Mouse (Mus musculus) neural tube, embryonic 11.5 days (tissue): ENCODE measurements around the gene Neb. TPM values are rescaled to one million over a fixed set of nuclear protein-coding genes. Genes with fewer than 3 reads are reported as not detected.

ENCODE experiments used
- ATAC-seq: fragments of 200-750 bp; cut with Nextera tagmentation; 2 replicates; pipeline ENCODE4 v1.8.0; 2017; ENCODE audit warnings: moderate number of reproducible peaks, mild to moderate bottlenecking, moderate TSS enrichment, moderate library complexity; ENCODE audit not compliant: insufficient read depth, low FRiP score, low TSS enrichment
- DNase-seq: peaks from one replicate; pipeline ENCODE4 v3.0.0-alpha.2; 2015; ENCODE audit warnings: low spot score
- H3K27ac ChIP-seq: fragments of 300-500 bp; sonication (generic); 2 replicates; pipeline ENCODE4 v1.5.1; 2014; ENCODE audit warnings: low read depth, mild to moderate bottlenecking, low read length
- H3K27me3 ChIP-seq: fragments of 300-500 bp; sonication (generic); 2 replicates; pipeline ENCODE4 v1.6.1; 2014; ENCODE audit warnings: mild to moderate bottlenecking, low read length, mixed read lengths; ENCODE audit not compliant: control insufficient read depth, insufficient read depth
- H3K36me3 ChIP-seq: fragments of 300-500 bp; sonication (generic); 2 replicates; pipeline ENCODE4 v1.6.1; 2014; ENCODE audit warnings: mild to moderate bottlenecking, low read length, moderate library complexity, mixed read lengths; ENCODE audit not compliant: control insufficient read depth, insufficient read depth
- H3K4me1 ChIP-seq: fragments of 300-500 bp; sonication (generic); 2 replicates; pipeline ENCODE4 v1.6.1; 2014; ENCODE audit warnings: low read length, mixed read lengths; ENCODE audit not compliant: control insufficient read depth, insufficient read depth
- H3K4me2 ChIP-seq: fragments of 300-500 bp; sonication (generic); 2 replicates; pipeline ENCODE4 v1.6.1; 2014; ENCODE audit warnings: low read depth, mild to moderate bottlenecking, moderate library complexity
- H3K4me3 ChIP-seq: fragments of 300-500 bp; sonication (generic); 2 replicates; pipeline ENCODE4 v1.5.1; 2014; ENCODE audit warnings: low read depth, low read length
- H3K9ac ChIP-seq: fragments of 300-500 bp; sonication (generic); 2 replicates; pipeline ENCODE4 v1.6.1; 2014; ENCODE audit warnings: mild to moderate bottlenecking, low read length
- H3K9me3 ChIP-seq: fragments of 300-500 bp; sonication (generic); 2 replicates; pipeline ENCODE4 v1.6.1; 2016; ENCODE audit warnings: low read length; ENCODE audit not compliant: control insufficient read depth
- WGBS: fragments of 180-500 bp; shearing (Covaris S2); extraction: QIAGEN DNeasy Blood & Tissue Kit; methylation state at CpG from one replicate; pipeline ENCODE4 v1.1.7; 2014; 5-methylcytosine and 5-hydroxymethylcytosine counted together
- polyA plus RNA-seq: library from polyadenylated mRNA; unstranded; fragments of >200 nt; fragmentation: Nextera tagmentation; extraction: Ambion mirVana; gene quantifications from 2 replicates; pipeline ENCODE4 v1.2.1, GENCODE M21; 2014

The Neb gene
- polyA plus RNA-seq, 1 experiment from 2014 or later: 16.7 TPM

DNA sequence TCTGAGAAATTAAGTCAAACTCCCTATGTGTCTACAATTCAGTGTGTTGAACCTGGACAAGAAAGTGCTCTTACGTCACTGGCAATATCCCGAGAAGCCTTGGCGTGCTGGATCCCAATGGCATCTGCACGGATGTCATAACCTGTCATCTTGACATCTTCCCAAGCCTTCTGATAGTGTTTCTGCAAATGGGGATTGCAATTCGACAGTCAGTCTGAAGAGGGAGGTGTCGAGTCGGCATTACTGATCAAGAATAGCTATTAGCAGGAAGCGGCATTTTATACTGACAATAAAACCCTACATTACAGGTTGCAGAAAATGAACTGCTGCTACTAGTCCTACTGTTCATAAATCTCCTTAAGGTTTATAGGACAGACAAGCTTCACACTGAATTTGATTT lies 158.2 kb downstream of the Neb start:
- DNase-seq (peak; percentile 30), ATAC-seq (no peak)
- no peaks in the 10 kb centered on the region for H3K4me1 ChIP-seq
- no peaks in the 10 kb centered on the region for H3K9me3 ChIP-seq
- WGBS: 60% methylated on average over 8 of the region's 8 CpGs
- H3K9ac ChIP-seq: no peak overlapping the region
- H3K4me3 ChIP-seq: no peak overlapping the region
- no peaks in the 10 kb centered on the region for H3K36me3 ChIP-seq
- no peak overlapping the region for H3K4me2 ChIP-seq
- no peaks in the 10 kb centered on the region for H3K27me3 ChIP-seq
- no peak overlapping the region for H3K27ac ChIP-seq

DNA sequence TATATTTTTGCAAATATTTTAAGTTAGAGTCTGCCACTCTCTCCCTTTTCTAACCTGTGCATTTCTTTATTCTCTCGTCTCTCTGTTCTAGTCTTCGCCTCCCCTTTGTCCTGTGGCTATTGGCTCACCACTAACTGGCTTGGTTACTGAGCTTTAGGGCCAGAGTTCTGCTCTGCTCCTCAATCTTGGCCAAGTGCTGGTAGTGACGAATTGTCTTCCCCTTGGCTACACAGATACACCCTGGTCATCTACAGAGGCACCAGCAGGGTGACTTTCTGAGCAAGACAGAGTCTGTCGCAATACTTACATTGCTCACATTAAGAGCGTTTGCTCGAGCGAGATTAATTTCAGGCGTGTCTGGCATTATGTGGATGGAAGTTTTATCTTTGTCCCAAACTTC lies 162.3 kb downstream of the Neb start:
- Histone ChIP-seq H3K36me3 (no peaks in the 10 kb centered on the region), H3K9me3 (no peaks in the 10 kb centered on the region), H3K27me3 (no peaks in the 10 kb centered on the region), H3K4me2 (no peak overlapping the region), H3K4me1 (no peaks in the 10 kb centered on the region), H3K27ac (no peak overlapping the region), H3K4me3 (no peak overlapping the region), H3K9ac (no peak overlapping the region)
- WGBS: 94% methylated on average over 8 of the region's 8 CpGs
- no peak for DNase-seq
- no peak for ATAC-seq

DNA sequence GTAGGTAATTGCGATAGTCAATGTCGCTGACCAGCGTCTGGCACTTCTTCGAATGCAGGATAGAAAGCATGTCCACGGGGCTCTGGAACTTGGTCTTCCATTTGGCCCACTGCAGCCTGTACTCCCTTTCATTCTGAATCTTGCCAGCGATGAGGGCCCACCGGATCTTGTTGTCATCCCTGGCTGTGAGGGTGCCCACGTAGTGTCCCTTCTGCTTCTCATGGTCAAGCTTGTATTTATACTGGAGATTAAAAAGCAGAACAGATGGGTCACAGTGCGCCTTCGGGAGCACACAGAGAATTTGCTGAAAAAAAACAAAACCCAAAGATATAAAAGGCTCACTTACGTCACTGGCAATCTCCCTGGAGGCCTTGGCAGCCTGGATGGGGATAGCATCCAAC lies 165.7 kb downstream of the Neb start:
- H3K27me3 ChIP-seq: no peaks in the 10 kb centered on the region
- DNase-seq: no peak
- H3K9me3 ChIP-seq: no peaks in the 10 kb centered on the region
- no peak for ATAC-seq
- no peaks in the 10 kb centered on the region for H3K36me3 ChIP-seq
- 92% methylated on average over 11 of the region's 11 CpGs for WGBS
- H3K27ac ChIP-seq: no peak overlapping the region
- no peak overlapping the region for H3K4me3 ChIP-seq
- H3K4me2 ChIP-seq: no peak overlapping the region
- H3K9ac ChIP-seq: no peak overlapping the region
- no peaks in the 10 kb centered on the region for H3K4me1 ChIP-seq

DNA sequence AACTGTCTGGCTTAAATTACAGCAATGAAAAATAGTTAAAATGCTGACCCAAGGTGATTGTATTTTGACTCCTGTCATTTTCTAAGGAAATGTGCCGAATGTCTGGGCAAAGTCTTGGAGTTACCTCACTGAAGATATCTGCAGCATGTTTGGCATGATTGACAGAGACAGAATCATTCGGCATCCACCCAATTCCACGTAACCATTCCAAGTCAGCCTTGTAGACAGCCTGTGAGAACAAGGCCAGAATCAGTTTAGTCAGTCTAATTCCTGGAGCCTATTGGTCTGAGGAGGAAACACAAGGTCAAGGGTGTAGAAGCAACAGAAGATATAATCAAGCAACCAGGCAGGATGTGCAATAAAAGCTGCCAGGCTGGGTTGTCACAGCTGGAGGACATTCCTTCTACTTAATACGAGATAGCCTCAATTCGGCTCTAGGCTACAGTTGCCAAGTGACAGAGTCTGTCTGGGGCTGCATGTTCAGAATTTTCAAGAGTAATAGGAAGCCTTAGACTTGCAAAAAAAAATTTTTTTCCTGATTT lies 166.8 kb downstream of the Neb start:
- Histone ChIP-seq H3K4me2 (no peak overlapping the region), H3K4me3 (no peak overlapping the region), H3K27ac (no peak overlapping the region), H3K4me1 (no peaks in the 10 kb centered on the region), H3K9me3 (no peaks in the 10 kb centered on the region), H3K27me3 (no peaks in the 10 kb centered on the region), H3K36me3 (no peaks in the 10 kb centered on the region), H3K9ac (no peak overlapping the region)
- DNase-seq (no peak), ATAC-seq (no peak)
- 68% methylated on average over 5 of the region's 5 CpGs for WGBS

DNA sequence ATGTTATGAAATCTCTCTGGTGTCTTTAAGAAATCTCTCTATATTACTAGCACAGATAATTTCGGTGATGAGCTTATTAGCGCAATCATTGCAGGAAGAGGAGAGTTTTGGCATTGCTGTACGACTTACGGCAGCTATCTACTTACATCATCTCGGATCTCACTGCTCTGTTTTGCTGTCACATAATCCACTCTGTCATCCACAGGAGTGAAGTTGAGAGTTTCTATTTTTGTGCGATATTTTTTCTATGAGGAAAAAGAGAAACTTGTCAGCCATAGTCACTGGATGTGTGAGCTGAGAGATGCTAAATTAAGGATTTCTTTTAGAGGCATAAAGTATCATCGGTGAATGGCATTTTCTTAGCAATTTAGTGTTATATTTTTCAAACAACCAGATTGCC lies 167.6 kb downstream of the Neb start:
- no peak overlapping the region for H3K4me2 ChIP-seq
- no peak overlapping the region for H3K4me3 ChIP-seq
- ATAC-seq (no peak), DNase-seq (no peak)
- H3K9ac ChIP-seq: no peak overlapping the region
- WGBS: 94% methylated on average over 7 of the region's 7 CpGs
- H3K27ac ChIP-seq: no peak overlapping the region
- no peaks in the 10 kb centered on the region for H3K27me3 ChIP-seq
- H3K36me3 ChIP-seq: no peaks in the 10 kb centered on the region
- no peaks in the 10 kb centered on the region for H3K4me1 ChIP-seq
- H3K9me3 ChIP-seq: no peaks in the 10 kb centered on the region

DNA sequence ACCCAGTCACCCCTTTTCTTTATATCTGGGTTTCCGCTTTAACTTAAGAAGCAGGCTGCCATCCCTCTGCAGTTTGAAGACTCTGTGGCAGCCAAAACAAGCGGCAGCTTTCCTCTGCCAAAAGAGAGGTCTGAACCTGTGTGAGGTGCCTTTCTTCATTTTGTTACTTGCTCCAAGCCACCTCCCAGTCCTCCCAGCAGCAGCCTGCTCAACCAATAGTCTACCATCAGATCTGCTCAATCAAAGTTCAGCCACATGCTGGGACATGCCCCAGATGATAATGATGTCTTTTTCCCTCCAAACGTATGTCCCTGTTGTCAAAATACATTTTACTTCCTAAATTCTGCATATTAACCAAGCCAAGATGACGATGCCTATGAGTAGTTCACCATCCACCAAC lies 173.3 kb downstream of the Neb start:
- Histone ChIP-seq H3K27ac (no peak overlapping the region), H3K9me3 (no peaks in the 10 kb centered on the region), H3K4me3 (no peak overlapping the region), H3K36me3 (no peaks in the 10 kb centered on the region), H3K4me1 (no peaks in the 10 kb centered on the region), H3K4me2 (no peak overlapping the region), H3K9ac (no peak overlapping the region), H3K27me3 (no peaks in the 10 kb centered on the region)
- ATAC-seq: no peak
- DNase-seq: no peak
- 90% methylated on average over 4 of the region's 4 CpGs for WGBS

DNA sequence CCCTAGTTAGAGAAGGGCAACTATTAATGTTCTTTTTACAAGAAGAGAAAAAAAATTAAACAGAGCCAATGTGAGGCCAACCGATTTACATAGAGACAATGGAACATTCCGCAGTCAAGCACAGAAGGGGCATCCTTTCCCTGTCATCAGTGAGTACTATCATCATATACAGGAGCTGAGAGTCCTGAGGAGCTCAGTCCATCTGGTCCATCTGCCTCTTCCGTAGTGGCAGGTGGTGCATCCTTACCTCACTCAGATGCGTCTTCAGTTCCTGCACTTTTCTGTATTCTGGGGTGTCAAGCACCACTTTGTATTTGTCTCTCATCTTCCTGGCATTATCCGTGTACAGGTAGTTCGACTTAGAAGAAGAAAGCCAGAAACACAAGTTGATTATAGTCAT lies 184.6 kb downstream of the Neb start:
- Histone ChIP-seq H3K27ac (no peak overlapping the region), H3K27me3 (no peaks in the 10 kb centered on the region), H3K4me1 (no peaks in the 10 kb centered on the region), H3K4me2 (no peak overlapping the region), H3K36me3 (no peaks in the 10 kb centered on the region), H3K9me3 (no peaks in the 10 kb centered on the region), H3K9ac (no peak overlapping the region), H3K4me3 (no peak overlapping the region)
- 94% methylated on average over 6 of the region's 6 CpGs for WGBS
- no peak for ATAC-seq
- no peak for DNase-seq

DNA sequence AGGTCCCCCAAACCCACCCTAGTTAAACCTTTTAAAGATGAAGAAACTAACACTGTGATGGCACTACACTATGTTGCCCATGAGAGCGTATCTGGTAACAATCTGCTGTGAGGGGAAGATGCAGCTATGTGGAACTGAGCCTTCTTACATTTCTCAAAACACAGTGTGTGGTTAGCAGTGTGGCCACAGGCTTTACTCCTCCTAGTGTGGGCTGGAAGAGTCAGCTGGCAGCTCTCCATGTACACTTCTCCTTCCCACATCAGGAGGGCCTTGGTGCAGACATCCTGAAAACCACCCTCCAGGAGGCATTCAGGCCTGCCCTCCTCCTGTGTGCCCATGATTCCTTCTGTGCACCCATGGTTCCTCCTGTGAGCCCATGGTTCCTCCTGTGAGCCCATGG lies 198.6 kb downstream of the Neb start:
- DNase-seq (no peak), ATAC-seq (no peak)
- 92% methylated on average over 1 of the region's 1 CpGs for WGBS
- Histone ChIP-seq H3K9me3 (no peaks in the 10 kb centered on the region), H3K4me2 (no peak overlapping the region), H3K36me3 (no peaks in the 10 kb centered on the region), H3K27ac (no peak overlapping the region), H3K27me3 (no peaks in the 10 kb centered on the region), H3K4me3 (no peak overlapping the region), H3K9ac (no peak overlapping the region), H3K4me1 (no peaks in the 10 kb centered on the region)

DNA sequence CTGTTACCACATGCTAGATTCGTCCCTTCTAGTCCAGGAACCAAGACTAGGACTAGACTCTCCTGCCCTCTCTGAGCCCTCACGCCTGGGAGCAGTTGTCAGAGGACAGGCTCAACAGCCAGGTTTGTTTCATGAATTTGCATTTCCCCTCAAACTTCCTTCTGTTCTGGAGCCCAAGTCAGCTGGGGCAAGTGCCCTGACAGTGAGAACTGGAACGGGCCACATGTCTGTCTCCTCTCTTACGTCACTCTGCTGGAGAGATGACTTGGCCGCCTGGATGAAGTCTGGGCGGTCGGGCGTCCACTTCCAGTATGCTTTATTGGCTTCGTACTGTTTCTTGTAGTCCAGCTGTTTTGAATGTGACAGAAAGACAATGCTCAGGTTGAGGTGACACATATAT lies 200.5 kb downstream of the Neb start:
- H3K4me2 ChIP-seq: no peak overlapping the region
- H3K36me3 ChIP-seq: no peaks in the 10 kb centered on the region
- H3K27ac ChIP-seq: no peak overlapping the region
- WGBS: 81% methylated on average over 9 of the region's 9 CpGs
- no peaks in the 10 kb centered on the region for H3K4me1 ChIP-seq
- no peak overlapping the region for H3K4me3 ChIP-seq
- no peaks in the 10 kb centered on the region for H3K27me3 ChIP-seq
- no peak for DNase-seq
- H3K9ac ChIP-seq: no peak overlapping the region
- no peaks in the 10 kb centered on the region for H3K9me3 ChIP-seq
- no peak for ATAC-seq
